Mouse (Mus musculus): ENCODE results near the gene Rnf115.
"Not testable (repeated sequence)": the region's sequence is repeated elsewhere in the genome, so short reads cannot be mapped to it uniquely, and the experiment has no call there.

The Rnf115 gene

GRCm38 (mm10) chr3:96708684-96709064 lies 18.8 kb upstream of the Rnf115 start:
- DNase-seq = no peak

GRCm38 (mm10) chr3:96714286-96714685 lies 13.2 kb upstream of the Rnf115 start:
- DNase-seq = no peak

DNA sequence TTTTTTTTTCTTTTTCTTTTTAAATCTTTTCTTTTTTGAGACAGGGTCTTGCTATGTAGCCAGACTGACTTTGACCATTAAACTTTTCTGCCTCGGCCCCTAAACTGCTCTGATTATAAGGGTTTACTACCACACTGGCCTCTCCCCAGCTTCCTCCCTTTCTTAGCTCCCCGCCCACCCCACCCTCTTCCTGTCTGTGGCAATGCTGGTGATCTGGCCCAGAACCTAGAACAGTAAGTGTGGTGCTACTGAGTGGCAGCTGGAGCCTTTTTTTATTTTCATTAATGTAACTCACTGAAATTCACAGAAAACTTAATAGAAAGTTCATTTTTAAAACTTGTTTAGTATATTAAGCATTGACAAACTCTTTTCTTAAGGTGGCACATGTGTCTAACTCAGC lies 11.6 kb upstream of the Rnf115 start:
- DNase-seq = no peak

- DNase-seq = peak; percentile 30
These were observed 8.3 kb upstream of the Rnf115 start for GRCm38 (mm10) chr3:96719173-96719572.

DNA sequence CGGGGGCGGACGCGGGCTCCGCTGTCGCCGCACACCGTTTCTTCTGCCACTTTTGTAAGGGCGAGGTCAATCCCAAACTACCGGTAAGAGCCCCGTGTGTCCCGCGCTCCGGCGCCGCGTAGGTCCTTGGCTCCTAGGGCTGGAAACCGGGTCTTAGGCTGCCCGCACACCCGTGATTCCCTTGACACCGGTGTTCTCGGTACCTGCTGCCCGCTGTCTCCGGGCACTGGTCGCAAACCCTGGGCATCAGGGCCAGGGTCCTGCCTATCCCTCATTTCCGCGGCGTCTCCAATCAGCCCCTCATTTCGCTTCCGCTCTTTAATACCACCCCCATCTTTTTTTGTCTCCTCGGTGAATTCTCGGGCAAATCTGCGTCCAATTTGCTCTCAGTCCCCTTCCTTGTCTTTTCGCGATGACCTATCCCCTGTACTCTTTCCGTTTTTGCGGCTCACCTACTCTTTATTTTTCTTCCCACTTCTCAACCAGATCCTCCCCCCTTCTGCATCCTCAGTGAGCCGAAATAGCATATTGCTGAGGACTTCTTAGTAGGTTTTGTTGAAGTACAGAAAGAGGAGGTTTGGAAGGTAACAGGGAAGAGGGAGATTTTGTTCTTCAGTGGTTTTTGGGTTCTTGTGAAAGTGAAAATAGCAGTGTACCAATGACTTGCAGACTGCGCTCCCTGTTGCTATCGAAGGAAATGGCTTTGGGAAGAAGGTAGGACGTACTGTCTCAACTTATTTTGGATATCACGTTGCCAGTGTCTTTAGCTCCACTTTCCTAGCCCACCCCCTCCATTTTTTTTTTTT lies 567 bp downstream of the Rnf115 start:
- no peak for DNase-seq

DNA sequence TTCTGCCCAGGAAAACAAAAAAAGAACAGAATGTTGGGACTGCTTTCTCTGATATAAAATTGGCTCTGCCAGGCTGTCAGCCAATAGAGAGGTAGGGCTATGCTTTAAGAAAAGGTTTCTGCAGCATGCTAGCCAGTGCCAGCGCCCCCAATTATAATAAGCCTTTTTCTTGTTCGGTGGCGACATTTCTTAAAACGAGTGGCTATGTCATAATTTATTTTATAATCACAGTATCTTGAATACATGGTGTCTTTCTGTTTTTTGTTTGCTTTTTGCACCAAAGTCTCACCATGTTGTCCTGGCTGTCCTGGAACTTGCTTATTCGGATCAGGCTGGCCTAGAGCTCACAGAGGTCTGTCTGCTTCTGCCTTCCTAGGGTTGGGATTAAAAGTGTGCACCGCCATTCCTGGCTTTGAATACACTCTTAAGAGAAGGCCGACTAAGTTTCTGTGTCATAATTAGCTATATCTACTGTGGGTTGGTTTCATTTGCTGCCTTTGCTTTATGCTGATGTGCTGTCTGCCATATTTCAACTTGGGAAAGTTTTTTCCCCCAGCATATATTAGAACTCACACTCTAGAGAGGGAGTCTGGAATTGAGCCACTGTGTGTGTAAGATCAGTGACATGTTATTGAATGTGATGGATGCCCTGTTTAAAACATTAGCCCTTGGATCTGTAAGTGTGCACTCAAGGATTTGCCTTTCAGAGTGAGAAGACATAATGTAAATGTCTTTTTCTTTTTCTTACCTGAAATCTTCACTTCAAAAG lies 1.4 kb downstream of the Rnf115 start:
- no peak for DNase-seq

DNA sequence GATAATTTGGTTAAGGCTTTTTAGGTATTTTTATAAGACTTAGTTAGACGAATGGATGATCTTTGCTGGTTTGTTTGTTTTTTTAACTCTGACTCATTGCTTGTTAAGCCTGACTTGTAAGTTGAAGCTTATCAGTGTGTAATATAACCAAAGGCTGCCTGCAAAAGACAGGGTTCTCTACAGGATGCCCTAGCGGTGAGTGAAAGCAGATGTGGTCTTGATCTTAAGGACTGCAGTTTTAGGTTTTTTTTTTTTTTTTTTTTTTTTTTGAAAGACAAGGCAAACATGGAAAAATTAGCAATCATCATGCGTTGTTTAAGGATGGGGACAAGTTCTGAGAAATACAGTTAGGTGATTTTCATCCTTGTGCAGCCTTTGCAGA lies 1.9 kb downstream of the Rnf115 start:
- no peak for DNase-seq

GRCm38 (mm10) chr3:96730785-96731184 lies 3.3 kb downstream of the Rnf115 start:
- DNase-seq = no peak

DNA sequence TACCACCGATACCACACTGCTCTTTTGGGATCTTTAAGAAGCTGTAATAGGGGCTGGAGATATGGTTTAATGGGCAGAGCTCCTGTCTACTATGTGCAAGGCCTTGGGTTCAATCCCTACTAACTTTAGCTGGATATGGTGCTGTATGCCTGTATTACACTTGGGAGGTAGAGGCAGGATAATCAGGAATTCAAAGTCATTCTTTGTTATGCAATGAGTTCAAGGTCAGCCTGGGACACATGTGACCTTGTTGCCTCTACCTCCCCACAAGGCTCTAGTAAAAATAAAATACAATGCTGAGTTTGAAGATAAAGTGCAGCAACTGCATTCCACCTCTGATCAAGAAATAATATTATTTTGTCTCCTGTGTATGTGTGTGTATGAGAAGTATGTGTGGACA lies 6.5 kb downstream of the Rnf115 start:
- DNase-seq = no peak

GRCm38 (mm10) chr3:96735200-96735599 lies 7.7 kb downstream of the Rnf115 start:
- DNase-seq = no peak

- no peak for DNase-seq
These were observed 9.7 kb downstream of the Rnf115 start for GRCm38 (mm10) chr3:96737013-96737740.

DNA sequence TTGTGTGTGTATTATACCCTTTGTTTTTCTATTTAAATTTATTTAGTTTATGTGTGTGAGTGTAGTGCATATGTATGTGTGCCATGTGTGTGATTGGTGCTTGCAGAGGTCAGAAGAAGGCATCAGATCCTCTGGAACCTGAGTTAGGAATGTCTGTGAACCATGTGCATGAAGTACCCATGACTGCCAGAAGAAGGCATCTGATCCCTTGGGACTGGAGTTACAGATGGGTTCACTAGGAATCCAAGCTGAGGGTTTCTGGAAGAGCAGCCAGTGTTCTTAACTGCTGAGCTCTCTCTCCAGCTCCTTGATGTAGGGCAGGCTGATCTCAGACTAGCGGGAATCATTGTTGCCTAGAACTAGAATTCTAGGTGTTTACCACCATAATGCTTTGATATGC lies 10.5 kb downstream of the Rnf115 start:
- DNase-seq = no peak

DNA sequence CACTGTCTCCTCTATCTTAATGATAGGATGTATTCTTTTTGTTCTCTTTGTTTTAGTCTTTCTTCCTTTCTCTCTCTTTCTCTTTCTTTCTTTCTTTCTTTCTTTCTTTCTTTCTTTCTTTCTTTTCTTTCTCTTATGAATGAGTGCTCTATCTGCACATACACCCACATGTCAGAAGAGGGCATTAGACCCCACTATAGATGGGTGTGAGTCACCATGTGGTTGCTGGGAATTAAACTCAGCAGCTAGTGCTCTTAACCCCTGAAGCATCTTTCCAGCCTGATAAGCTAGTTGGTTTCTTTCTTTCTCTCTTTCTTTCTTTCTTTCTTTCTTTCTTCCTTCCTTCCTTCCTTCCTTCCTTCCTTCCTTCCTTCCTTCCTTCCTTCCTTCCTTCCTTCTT lies 12.8 kb downstream of the Rnf115 start:
- not testable (repeated sequence) for DNase-seq

DNA sequence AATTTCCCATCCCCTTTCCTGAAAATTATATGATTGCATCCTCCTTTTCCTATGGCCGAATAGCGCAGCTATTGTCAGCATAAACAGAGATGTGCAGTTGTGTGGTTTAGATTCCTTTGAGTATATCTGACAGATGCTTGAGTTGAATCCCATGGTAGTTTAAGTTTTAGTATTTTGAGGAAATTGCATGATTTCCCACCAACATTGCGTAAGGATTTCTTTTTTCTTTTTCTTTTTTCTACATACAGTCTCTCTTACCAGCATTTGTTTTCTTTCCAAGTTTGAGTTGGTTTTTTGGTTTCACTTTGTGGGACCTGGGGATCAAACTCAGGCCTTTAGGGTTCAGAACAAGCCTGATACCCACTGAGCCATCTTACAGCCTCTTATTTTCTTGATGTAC lies 16.9 kb downstream of the Rnf115 start:
- no peak for DNase-seq

DNA sequence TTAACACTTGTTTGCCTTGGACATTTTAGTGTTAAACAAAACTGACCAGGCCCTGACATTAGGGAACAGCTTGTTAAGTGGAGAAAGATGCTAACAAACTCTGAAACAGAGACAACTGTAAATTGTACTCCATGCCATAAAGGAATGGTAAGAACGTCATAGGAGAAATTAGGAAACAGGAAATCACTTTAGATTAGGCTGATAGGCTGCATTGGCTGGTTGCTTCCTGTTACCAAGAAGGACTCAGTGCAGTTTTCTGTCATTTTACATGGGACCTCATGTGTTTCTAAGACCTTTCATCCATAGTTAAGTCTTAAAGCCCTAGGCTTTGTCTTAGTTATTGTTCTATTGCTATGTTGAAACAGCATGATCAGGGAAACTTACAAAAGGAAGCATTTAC lies 19.4 kb downstream of the Rnf115 start:
- DNase-seq = no peak

DNA sequence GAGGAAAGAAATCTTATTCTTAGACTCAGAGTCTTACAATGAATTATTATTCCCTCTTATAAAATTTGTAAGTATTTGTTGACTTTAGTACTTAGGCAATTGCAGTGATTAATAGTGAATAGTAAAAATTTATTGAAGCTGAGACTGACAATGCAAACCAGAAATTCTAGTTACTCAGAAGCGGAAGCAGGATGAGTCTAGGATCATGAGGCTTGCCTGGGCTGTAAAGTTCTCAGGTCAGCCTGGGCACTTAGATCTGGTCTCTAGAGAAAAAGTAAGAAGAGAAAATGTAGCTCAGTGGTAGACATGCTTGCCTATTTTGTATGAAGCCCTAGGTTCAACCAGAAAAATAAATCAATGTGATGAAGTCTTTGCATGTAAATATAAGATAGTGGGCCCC lies 28.5 kb downstream of the Rnf115 start:
- DNase-seq = no peak

GRCm38 (mm10) chr3:96757691-96758090 lies 30.2 kb downstream of the Rnf115 start:
- DNase-seq = no peak

GRCm38 (mm10) chr3:96759695-96760094 lies 32.2 kb downstream of the Rnf115 start:
- no peak for DNase-seq

DNA sequence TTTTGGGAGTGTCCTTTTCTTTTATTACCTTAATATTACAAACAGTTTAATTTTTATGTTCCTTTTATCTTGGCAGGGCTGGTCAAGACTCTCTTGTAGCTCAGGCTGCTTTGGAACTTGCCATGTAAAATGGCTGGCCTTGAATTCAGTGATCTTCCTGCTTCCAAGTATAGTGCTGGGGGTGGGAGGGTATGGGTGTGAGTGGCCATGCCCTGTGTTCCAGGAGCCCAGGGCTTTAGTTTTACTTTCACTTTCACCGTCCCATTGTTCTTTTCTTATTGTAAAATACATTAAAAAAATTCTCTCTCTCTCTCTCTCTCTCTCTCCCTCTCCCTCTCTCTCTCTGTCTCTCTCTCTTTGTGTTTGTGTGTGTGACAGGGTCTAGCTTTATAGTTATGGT lies 37.1 kb downstream of the Rnf115 start:
- no peak for DNase-seq

DNA sequence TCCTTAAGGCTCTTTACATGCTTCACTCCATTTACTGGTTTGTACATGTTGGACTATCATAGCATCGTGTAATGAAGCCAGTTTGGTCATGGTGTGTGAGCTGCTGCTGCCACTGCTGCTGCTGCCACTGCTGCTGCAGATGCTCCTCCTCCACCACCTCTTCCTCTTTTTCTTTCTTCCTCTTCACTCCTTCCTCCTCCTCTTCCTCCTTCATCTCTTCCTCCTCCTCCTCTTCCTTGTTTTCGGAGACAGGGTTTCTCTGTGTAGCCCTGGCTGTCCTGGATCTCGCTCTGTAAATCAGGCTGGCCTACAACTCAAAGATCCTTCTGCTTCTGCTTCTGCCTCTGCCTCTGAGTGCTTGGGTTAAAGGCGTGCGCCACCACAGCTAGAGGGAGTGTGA lies 42.5 kb downstream of the Rnf115 start:
- DNase-seq = no peak

DNA sequence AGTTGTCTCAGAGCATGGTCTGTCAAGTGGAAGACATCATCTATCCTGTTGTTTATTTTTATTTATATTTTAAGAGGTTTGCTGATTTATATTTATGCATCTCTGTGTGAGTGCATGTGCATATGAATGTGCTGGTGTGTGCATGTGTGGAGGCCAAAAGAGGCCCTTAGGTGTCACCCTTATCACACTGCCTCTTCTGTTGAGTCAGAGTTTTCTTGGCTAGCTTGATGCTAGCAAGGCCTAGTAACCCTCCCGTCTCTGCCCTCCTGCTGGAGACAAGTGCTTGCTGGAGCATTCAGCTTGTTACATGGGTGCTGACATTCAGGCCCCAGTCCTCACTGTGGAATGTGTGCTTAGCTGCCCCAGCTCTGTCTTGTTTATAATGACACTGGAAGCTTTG lies 45.5 kb downstream of the Rnf115 start:
- DNase-seq = no peak

- DNase-seq = peak; percentile 63
These were observed 49.7 kb downstream of the Rnf115 start for GRCm38 (mm10) chr3:96777120-96777519.

GRCm38 (mm10) chr3:96782236-96782635 lies 54.8 kb downstream of the Rnf115 start:
- DNase-seq = no peak

DNA sequence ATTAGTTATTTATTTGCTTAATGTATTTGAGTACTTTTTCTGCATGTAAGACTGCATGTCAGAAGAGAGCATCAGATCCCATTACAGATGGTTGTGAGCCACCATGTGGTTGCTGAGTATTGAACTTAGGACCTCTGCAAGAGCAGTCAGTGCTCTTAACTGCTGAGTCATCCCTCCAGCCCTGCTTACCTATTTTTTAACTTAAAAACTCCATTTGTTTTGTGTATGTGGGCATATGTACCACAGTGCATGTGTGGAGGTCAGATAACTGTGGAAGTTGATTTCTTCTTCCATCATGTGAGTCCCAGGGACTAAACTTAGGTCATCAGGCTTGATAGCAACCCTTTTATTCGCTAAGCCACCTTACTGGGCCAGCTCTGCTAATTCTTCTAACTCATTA lies 60.3 kb downstream of the Rnf115 start:
- DNase-seq = no peak
